In the genomic region with DNA sequence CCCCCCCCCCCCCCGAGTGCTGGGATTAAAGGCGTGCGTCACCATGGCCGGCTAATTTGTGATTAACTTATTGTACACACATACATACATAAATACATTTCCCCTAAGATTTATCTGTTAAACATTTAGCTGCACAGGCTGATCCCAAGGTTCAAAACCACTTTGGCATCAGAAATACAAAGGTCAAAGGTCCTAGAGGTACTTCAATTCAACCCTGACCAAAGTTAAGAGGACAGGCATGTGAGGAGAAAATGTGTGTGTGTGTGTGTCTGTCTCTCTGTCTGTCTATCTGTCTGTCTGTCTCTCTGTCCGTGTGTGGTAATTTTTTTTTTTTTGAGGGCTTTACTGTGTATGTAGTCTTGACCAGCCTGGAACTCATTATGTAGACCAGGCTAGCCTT, we compare ENCODE assay signal across 25 mouse cellular contexts.
"Had no signal": no experiment of that assay in that cellular context is flagged by ENCODE, and none has a peak within 500 bp of the region (broad histone marks: within the 10 kb centered on the region; RNA-seq: fewer than 3 reads in every experiment).

No protein-coding gene starts in this region.

- H3K9ac ChIP-seq: heart, embryonic 12.5 days; hindbrain, embryonic 12.5 days; hindbrain, embryonic 14.5 days; limb, embryonic 12.5 days; liver, embryonic 12.5 days; liver, embryonic 14.5 days had no signal

- H3K4me1 ChIP-seq: heart, embryonic 10.5 days; hindbrain, embryonic 10.5 days; hindbrain, embryonic 12.5 days; limb, embryonic 10.5 days; limb, embryonic 12.5 days; liver, embryonic 12.5 days had no signal

- ATAC-seq: hindbrain, embryonic 16.5 days; inflammation-experienced regulatory T-cells, adult 6 months; intestine, embryonic 16.5 days; liver, embryonic 12.5 days had no signal

- H3K9me3 ChIP-seq: heart, embryonic 10.5 days; heart, embryonic 12.5 days; hindbrain, embryonic 10.5 days; hindbrain, embryonic 12.5 days; limb, embryonic 10.5 days; limb, embryonic 12.5 days; liver, embryonic 12.5 days had no signal

- H3K27ac ChIP-seq: gastrocnemius, adult 2 months; heart, embryonic 10.5 days; hindbrain, embryonic 10.5 days; hindbrain, embryonic 12.5 days; hindbrain, embryonic 14.5 days; layer of hippocampus, adult 2 months; left cerebral cortex, adult 2 months; limb, embryonic 10.5 days; limb, embryonic 12.5 days; liver, embryonic 12.5 days; liver, embryonic 14.5 days had no signal

- DNase-seq: gastrocnemius, adult 2 months; gastrocnemius, postnatal 10 days; gastrocnemius, postnatal 25 days; heart, adult 18-20 months; heart, postnatal 10 days; heart, postnatal 4 days; kidney, adult 18-20 months; kidney, postnatal 10 days; kidney, postnatal 25 days; kidney, postnatal 4 days; liver had no signal

- H3K4me3 ChIP-seq: gastrocnemius, adult 2 months; heart, embryonic 10.5 days; heart, embryonic 12.5 days; hindbrain, embryonic 10.5 days; hindbrain, embryonic 12.5 days; layer of hippocampus, adult 2 months; left cerebral cortex, adult 2 months; limb, embryonic 10.5 days; limb, embryonic 12.5 days; liver, embryonic 12.5 days had no signal

- H3K36me3 ChIP-seq: heart, embryonic 10.5 days; heart, embryonic 12.5 days; hindbrain, embryonic 10.5 days; hindbrain, embryonic 12.5 days; limb, embryonic 10.5 days; limb, embryonic 12.5 days; liver, embryonic 12.5 days had no signal

- H3K4me2 ChIP-seq: heart, embryonic 12.5 days; hindbrain, embryonic 12.5 days; hindbrain, embryonic 14.5 days; limb, embryonic 12.5 days; liver, embryonic 12.5 days had no signal

- H3K27me3 ChIP-seq: heart, embryonic 12.5 days; hindbrain, embryonic 12.5 days; limb, embryonic 12.5 days; liver, embryonic 12.5 days had no signal
